9 mouse cellular contexts compared by ENCODE assay signal in genomic region chr9:37401802-37402201, GRCm38 (mm10). TPM values are rescaled to one million over a fixed set of nuclear protein-coding genes. Genes with fewer than 3 reads are reported as not detected.
DNase-seq lines count a peak whose midpoint lies in the region; ATAC-seq lines count a peak whose summit lies in the region.
"Had no signal": no experiment of that assay in that cellular context is flagged by ENCODE, and none has a peak within 500 bp of the region (broad histone marks: within the 10 kb centered on the region; RNA-seq: fewer than 3 reads in every experiment).

Gene Robo4 (plus strand): TSS chr9:37401897.

- WGBS in neural tube, embryonic 14.5 days: 30% methylated on average over 7 of the region's 7 CpGs
- 11% methylated on average over 7 of the region's 7 CpGs for WGBS in heart, embryonic 13.5 days
- WGBS in midbrain, embryonic 15.5 days: 12% methylated on average over 7 of the region's 7 CpGs

- no peak for ATAC-seq in neural tube, embryonic 14.5 days (ENCODE audit: low read depth)
- no peak; the same call in 1 of the 2 replicates for ATAC-seq in heart, embryonic 13.5 days (ENCODE audit: extremely low read depth, insufficient number of reproducible peaks, low FRiP score, low TSS enrichment)
- ATAC-seq in midbrain, embryonic 15.5 days (replicated peaks): no peak

- no peaks in the 10 kb centered on the region for H3K27me3 ChIP-seq in neural tube, embryonic 14.5 days (ENCODE audit: control insufficient read depth, insufficient read depth, low read length)
- peaks cover 2% of the 10 kb centered on the region for H3K27me3 ChIP-seq in heart, embryonic 13.5 days (replicated peaks)
- no peaks in the 10 kb centered on the region for H3K27me3 ChIP-seq in midbrain, embryonic 15.5 days (replicated peaks)

- H3K27ac ChIP-seq in neural tube, embryonic 14.5 days (ENCODE audit: low read depth, low read length): no peak within 1 kb of the TSS
- peak within 1 kb of the TSS; percentile 54 for H3K27ac ChIP-seq in heart, embryonic 13.5 days (replicated peaks)
- no peak within 1 kb of the TSS for H3K27ac ChIP-seq in midbrain, embryonic 15.5 days
- H3K27ac ChIP-seq: midbrain, embryonic 12.5 days had no signal

- H3K9me3 ChIP-seq in neural tube, embryonic 14.5 days (ENCODE audit: control insufficient read depth, low read length): no peaks in the 10 kb centered on the region
- H3K9me3 ChIP-seq in heart, embryonic 13.5 days: no peaks in the 10 kb centered on the region
- H3K9me3 ChIP-seq in midbrain, embryonic 15.5 days: no peaks in the 10 kb centered on the region
- H3K9me3 ChIP-seq: midbrain, embryonic 12.5 days had no signal

- no peaks in the 10 kb centered on the region for H3K36me3 ChIP-seq in neural tube, embryonic 14.5 days (ENCODE audit: control insufficient read depth, insufficient read depth, low read length)
- H3K36me3 ChIP-seq in heart, embryonic 13.5 days: no peaks in the 10 kb centered on the region
- H3K36me3 ChIP-seq in midbrain, embryonic 15.5 days (replicated peaks): no peaks in the 10 kb centered on the region
- H3K36me3 ChIP-seq: midbrain, embryonic 12.5 days had no signal

- no peak within 1 kb of the TSS for H3K4me2 ChIP-seq in neural tube, embryonic 14.5 days (ENCODE audit: low read depth, low read length)
- peak within 1 kb of the TSS; percentile 50 for H3K4me2 ChIP-seq in heart, embryonic 13.5 days
- no peak within 1 kb of the TSS for H3K4me2 ChIP-seq in midbrain, embryonic 15.5 days
- H3K4me2 ChIP-seq: midbrain, embryonic 12.5 days had no signal

- H3K4me1 ChIP-seq in neural tube, embryonic 14.5 days (ENCODE audit: control insufficient read depth, insufficient read depth, low read length): no peaks in the 10 kb centered on the region
- H3K4me1 ChIP-seq in heart, embryonic 13.5 days: no peaks in the 10 kb centered on the region
- H3K4me1 ChIP-seq in midbrain, embryonic 15.5 days: no peaks in the 10 kb centered on the region
- H3K4me1 ChIP-seq: midbrain, embryonic 12.5 days had no signal

- 0 out of 2 replicates have a peak within 1 kb of the TSS, but pooled peaks have one; percentile 10 for H3K4me3 ChIP-seq in neural tube, embryonic 14.5 days (ENCODE audit: low read depth, low read length)
- H3K4me3 ChIP-seq in heart, embryonic 13.5 days: peak within 1 kb of the TSS; percentile 37
- H3K4me3 ChIP-seq in midbrain, embryonic 15.5 days: no peak within 1 kb of the TSS
- H3K4me3 ChIP-seq: midbrain, embryonic 12.5 days had no signal

- no peak for DNase-seq in neural tube, embryonic 10.5 days (ENCODE audit: extremely low spot score, low spot score)
- DNase-seq in kidney, postnatal 14 days: peak; percentile 74
- peak; percentile 26 for DNase-seq in skeletal muscle tissue, adult 2 months (ENCODE audit: low read depth, low spot score)
- no peak for DNase-seq in cerebellum, adult 9-11 months
- no peak for DNase-seq in frontal cortex, postnatal 25 days (ENCODE audit: low spot score in 2 of 2)

- no peak within 1 kb of the TSS for H3K9ac ChIP-seq in neural tube, embryonic 14.5 days (replicated peaks; ENCODE audit: low read depth, low read length)
- peak within 1 kb of the TSS; percentile 58 for H3K9ac ChIP-seq in heart, embryonic 13.5 days
- H3K9ac ChIP-seq in midbrain, embryonic 15.5 days: no peak within 1 kb of the TSS
- H3K9ac ChIP-seq: midbrain, embryonic 12.5 days had no signal

RNA-seq across cellular contexts. Expression of gene Robo4, which starts in this region (rescaled TPM):
- 2.4 and 3.7 TPM in 2 replicates for polyA plus RNA-seq in neural tube, embryonic 14.5 days (2014; fragmentation: Nextera tagmentation; extraction: Ambion mirVana)
- 7.4 and 8.8 TPM in 2 replicates for polyA plus RNA-seq in heart, embryonic 13.5 days (2015; fragmentation: Nextera tagmentation; extraction: Ambion mirVana)
- polyA plus RNA-seq in midbrain, embryonic 15.5 days (2015; fragmentation: Nextera tagmentation; extraction: Ambion mirVana): 5.2 and 6.2 TPM in 2 replicates

Comparison
In these comparisons a context has a peak if more than half of its experiments do, and no peak if none do; other contexts are left out.
1. DNase-seq: peak in kidney, postnatal 14 days (single experiment) and skeletal muscle tissue, adult 2 months (single experiment); none in neural tube, embryonic 10.5 days (single experiment), cerebellum, adult 9-11 months (single experiment) and frontal cortex, postnatal 25 days (0 of 2).